Mouse (Mus musculus): ENCODE measurements around the gene Wdpcp. TPM values are rescaled to one million over a fixed set of nuclear protein-coding genes. Genes with fewer than 3 reads are reported as not detected.

The Wdpcp gene
- polyA plus RNA-seq, 1 experiment, result not detected

DNA sequence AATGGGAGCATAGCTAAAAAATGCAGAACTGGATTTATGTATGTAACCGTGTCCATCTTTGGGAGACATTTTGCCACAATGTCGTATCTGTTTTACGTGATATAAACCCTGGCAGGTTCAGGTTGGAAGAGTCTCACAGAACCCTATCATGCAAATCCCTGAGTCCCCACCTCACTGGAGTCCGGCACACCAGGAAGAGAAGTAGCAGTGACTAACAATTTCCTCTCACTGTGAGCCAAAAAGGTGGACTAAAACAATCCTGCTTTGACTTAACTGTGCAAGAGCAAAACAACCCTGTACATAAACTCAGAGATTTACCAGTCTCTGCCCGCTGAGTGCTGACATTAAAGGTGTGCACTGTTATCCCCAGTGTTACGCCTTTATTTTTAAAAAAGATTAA is 5.1 kb upstream of the Wdpcp start:
- Histone ChIP-seq H3K27me3 (ENCODE audit: control insufficient read depth) (no peaks in the 10 kb centered on the region), H3K4me1 (ENCODE audit: control insufficient read depth) (peaks cover 20% of the 10 kb centered on the region), H3K9me3 (ENCODE audit: control insufficient read depth, low read length) (no peaks in the 10 kb centered on the region), H3K36me3 (ENCODE audit: control insufficient read depth) (peaks cover 15% of the 10 kb centered on the region), H3K4me3 (replicated peaks) (no peak overlapping the region)
- TF ChIP-seq GATA1 (IDR thresholded peaks at IDR 0.05; ENCODE audit: low read length) (no peak), TAL1 (IDR thresholded peaks at IDR 0.05; ENCODE audit: low read length) (no peak)

DNA sequence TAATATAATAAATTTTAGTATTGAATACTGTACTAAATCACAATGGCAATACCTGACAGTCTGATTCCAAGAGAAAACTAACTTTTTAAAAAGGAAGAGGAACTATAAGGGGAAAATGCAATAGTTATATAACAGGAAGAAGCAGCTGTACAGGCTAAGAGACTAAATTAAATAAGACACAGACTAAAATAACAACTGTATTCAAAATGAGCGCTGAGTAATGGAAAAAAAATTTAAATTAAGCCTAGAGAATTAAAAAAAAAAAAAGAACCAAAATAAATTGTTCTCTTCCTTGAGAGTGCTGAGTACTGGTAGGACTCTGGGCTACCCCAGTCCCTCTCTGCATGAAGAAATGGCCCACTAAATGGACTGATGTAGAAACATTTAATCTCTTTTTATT is 4.3 kb upstream of the Wdpcp start:
- TF ChIP-seq GATA1 (IDR thresholded peaks at IDR 0.05; ENCODE audit: low read length) (no peak), TAL1 (IDR thresholded peaks at IDR 0.05; ENCODE audit: low read length) (no peak)
- peaks cover 28% of the 10 kb centered on the region for H3K4me1 ChIP-seq (ENCODE audit: control insufficient read depth)

DNA sequence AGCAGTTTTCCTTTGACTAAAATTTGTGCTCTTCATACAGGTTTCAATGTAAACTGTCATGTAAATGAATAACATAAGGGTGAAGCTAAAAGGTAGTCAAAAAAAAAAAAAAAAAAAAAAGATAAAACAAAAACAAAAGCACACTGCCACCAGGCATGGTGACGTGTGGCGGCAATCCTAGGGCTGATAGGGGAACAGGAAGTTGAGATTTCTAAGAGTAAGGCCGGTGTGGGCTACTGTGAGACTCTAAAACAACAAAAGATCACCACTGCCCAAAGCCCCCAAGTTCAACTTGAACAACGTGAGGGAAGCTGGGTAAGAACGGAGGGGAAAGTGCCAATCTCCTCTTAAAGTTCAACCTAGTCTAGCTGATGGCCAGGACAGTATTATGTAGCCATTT is 3.0 kb upstream of the Wdpcp start:
- Histone ChIP-seq H3K36me3 (ENCODE audit: control insufficient read depth) (peaks cover 11% of the 10 kb centered on the region), H3K4me3 (replicated peaks) (no peak overlapping the region), H3K4me1 (ENCODE audit: control insufficient read depth) (peaks cover 31% of the 10 kb centered on the region), H3K27me3 (ENCODE audit: control insufficient read depth) (no peaks in the 10 kb centered on the region), H3K9me3 (ENCODE audit: control insufficient read depth, low read length) (no peaks in the 10 kb centered on the region)
- TF ChIP-seq TAL1 (IDR thresholded peaks at IDR 0.05; ENCODE audit: low read length) (no peak), GATA1 (IDR thresholded peaks at IDR 0.05; ENCODE audit: low read length) (no peak)

More for the DNA sequence above, 4.3 kb upstream of the Wdpcp start:
- Histone ChIP-seq H3K4me3 (replicated peaks) (no peak overlapping the region), H3K27me3 (ENCODE audit: control insufficient read depth) (no peaks in the 10 kb centered on the region), H3K9me3 (ENCODE audit: control insufficient read depth, low read length) (no peaks in the 10 kb centered on the region), H3K36me3 (ENCODE audit: control insufficient read depth) (peaks cover 15% of the 10 kb centered on the region)

DNA sequence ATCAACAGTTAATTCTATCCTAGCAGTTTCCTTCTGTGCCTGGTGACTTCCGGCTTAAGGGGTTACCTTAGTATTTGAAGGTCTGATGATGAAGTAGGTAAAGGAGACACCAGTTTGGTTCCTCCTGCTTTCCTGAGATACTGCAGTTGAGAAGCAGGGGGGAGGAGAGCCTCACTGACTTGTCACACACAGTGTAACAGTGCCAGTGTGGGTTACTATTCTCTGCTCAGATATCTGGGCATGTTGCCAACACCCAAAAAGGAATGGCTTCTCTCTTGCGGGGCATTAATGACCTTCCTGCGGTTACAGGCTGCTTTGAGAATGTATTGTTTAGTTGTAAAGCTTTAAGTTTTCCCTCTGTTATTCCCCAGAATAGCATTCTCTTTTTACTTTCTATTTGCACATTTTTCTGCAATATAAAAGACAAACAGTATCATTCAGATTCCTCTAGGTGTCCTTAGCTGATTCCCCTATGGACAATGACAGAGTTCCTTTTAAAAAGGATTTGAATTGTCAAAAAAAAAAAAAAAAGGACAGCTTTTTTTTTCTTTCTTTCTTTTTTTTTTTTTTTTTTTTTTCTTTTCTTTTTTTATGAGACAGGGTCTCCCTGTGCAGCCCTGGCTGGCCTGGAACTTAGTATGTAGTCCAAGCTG is 2.5 kb upstream of the Wdpcp start:
- Histone ChIP-seq H3K36me3 (ENCODE audit: control insufficient read depth) (peaks cover 11% of the 10 kb centered on the region), H3K4me3 (replicated peaks) (no peak overlapping the region), H3K4me1 (ENCODE audit: control insufficient read depth) (peaks cover 31% of the 10 kb centered on the region), H3K9me3 (ENCODE audit: control insufficient read depth, low read length) (no peaks in the 10 kb centered on the region), H3K27me3 (ENCODE audit: control insufficient read depth) (no peaks in the 10 kb centered on the region)
- no peak for TF ChIP-seq GATA1 (IDR thresholded peaks at IDR 0.05; ENCODE audit: low read length)
- TF ChIP-seq TAL1 (IDR thresholded peaks at IDR 0.05; ENCODE audit: low read length), result no peak

GRCm38 (mm10) chr11:21570109-21570474 is 1.9 kb upstream of the Wdpcp start:
- Histone ChIP-seq H3K9me3 (ENCODE audit: control insufficient read depth, low read length) (no peaks in the 10 kb centered on the region), H3K27me3 (ENCODE audit: control insufficient read depth) (no peaks in the 10 kb centered on the region), H3K4me3 (replicated peaks) (no peak overlapping the region), H3K36me3 (ENCODE audit: control insufficient read depth) (peaks cover 8% of the 10 kb centered on the region), H3K4me1 (ENCODE audit: control insufficient read depth) (peaks cover 31% of the 10 kb centered on the region)
- no peak for TF ChIP-seq TAL1 (IDR thresholded peaks at IDR 0.05; ENCODE audit: low read length)
- no peak for TF ChIP-seq GATA1 (IDR thresholded peaks at IDR 0.05; ENCODE audit: low read length)

- Histone ChIP-seq H3K36me3 (ENCODE audit: control insufficient read depth) (peaks cover 4% of the 10 kb centered on the region; the same call in 1 of the 2 replicates), H3K27me3 (ENCODE audit: control insufficient read depth) (no peaks in the 10 kb centered on the region), H3K4me1 (ENCODE audit: control insufficient read depth) (peaks cover 31% of the 10 kb centered on the region), H3K4me3 (replicated peaks) (peak overlapping the region; percentile 68), H3K9me3 (ENCODE audit: control insufficient read depth, low read length) (no peaks in the 10 kb centered on the region)
- no peak for TF ChIP-seq TAL1 (IDR thresholded peaks at IDR 0.05; ENCODE audit: low read length)
Observed at GRCm38 (mm10) chr11:21570973-21571372, 1.1 kb upstream of the Wdpcp start.

DNA sequence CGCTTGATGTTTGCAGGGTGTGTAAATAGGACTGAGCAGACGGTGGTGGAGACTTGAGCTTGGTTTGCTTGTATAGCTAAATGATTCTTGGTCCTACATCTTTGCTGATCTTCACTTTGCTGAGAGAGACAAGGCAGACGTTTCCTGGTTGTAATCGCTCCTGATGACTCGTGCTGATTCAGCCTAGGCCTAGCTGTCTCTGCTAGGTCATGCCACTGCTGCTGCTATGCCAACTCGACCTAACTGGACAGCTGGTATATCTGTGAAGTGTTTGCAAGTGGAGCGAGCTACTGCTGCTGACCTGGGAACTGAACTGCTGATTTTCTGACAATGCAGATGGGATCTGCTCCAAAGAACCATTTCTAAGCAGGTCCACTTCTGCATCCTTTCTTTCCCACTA is 9.4 kb downstream of the Wdpcp start:
- H3K27me3 ChIP-seq (ENCODE audit: control insufficient read depth), result no peaks in the 10 kb centered on the region
- TF ChIP-seq TAL1 (IDR thresholded peaks at IDR 0.05; ENCODE audit: low read length) (no peak), GATA1 (IDR thresholded peaks at IDR 0.05; ENCODE audit: low read length) (no peak)
- no peaks in the 10 kb centered on the region for H3K36me3 ChIP-seq (ENCODE audit: control insufficient read depth)
- H3K4me3 ChIP-seq (replicated peaks), result no peak overlapping the region
- no peaks in the 10 kb centered on the region for H3K4me1 ChIP-seq (ENCODE audit: control insufficient read depth)
- no peaks in the 10 kb centered on the region for H3K9me3 ChIP-seq (ENCODE audit: control insufficient read depth, low read length)

- H3K9me3 ChIP-seq (ENCODE audit: control insufficient read depth, low read length), result no peaks in the 10 kb centered on the region
- H3K4me3 ChIP-seq (replicated peaks), result no peak overlapping the region
- H3K4me1 ChIP-seq (ENCODE audit: control insufficient read depth), result no peaks in the 10 kb centered on the region
- H3K27me3 ChIP-seq (ENCODE audit: control insufficient read depth), result no peaks in the 10 kb centered on the region
- TF ChIP-seq GATA1 (IDR thresholded peaks at IDR 0.05; ENCODE audit: low read length) (no peak), TAL1 (IDR thresholded peaks at IDR 0.05; ENCODE audit: low read length) (no peak)
- H3K36me3 ChIP-seq (ENCODE audit: control insufficient read depth), result no peaks in the 10 kb centered on the region
Observed at GRCm38 (mm10) chr11:21583286-21583685, 11.3 kb downstream of the Wdpcp start.

GRCm38 (mm10) chr11:21602497-21602896 is 30.5 kb downstream of the Wdpcp start:
- TF ChIP-seq TAL1 (IDR thresholded peaks at IDR 0.05; ENCODE audit: low read length) (no peak), GATA1 (IDR thresholded peaks at IDR 0.05; ENCODE audit: low read length) (no peak)
- H3K36me3 ChIP-seq (ENCODE audit: control insufficient read depth), result no peaks in the 10 kb centered on the region
- H3K4me3 ChIP-seq (replicated peaks), result no peak overlapping the region
- H3K27me3 ChIP-seq (ENCODE audit: control insufficient read depth), result no peaks in the 10 kb centered on the region
- no peaks in the 10 kb centered on the region for H3K4me1 ChIP-seq (ENCODE audit: control insufficient read depth)
- H3K9me3 ChIP-seq (ENCODE audit: control insufficient read depth, low read length), result no peaks in the 10 kb centered on the region

DNA sequence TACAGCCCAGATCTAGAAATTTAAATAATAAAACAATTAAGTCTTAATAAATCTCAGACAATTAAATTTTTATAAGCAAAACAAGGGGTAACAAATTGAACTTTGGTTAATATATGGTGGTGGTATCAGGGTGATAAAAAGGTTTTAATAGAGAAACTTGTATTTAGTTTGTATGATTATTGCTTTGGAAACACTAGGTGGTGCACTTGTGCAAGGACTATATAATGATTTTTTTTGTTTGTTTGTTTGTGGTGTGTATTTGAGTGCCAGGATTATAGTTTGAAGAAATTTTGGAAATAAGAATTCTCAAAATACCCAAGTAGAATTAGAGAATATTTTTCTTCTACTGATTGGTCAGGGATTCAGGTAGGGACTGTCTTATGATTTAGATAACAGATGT is 43.9 kb downstream of the Wdpcp start:
- TF ChIP-seq GATA1 (IDR thresholded peaks at IDR 0.05; ENCODE audit: low read length), result no peak
- no peak for TF ChIP-seq TAL1 (IDR thresholded peaks at IDR 0.05; ENCODE audit: low read length)

More for the DNA sequence above, 43.9 kb downstream of the Wdpcp start:
- no peaks in the 10 kb centered on the region for H3K9me3 ChIP-seq (ENCODE audit: control insufficient read depth, low read length)
- H3K36me3 ChIP-seq (ENCODE audit: control insufficient read depth), result no peaks in the 10 kb centered on the region
- H3K4me1 ChIP-seq (ENCODE audit: control insufficient read depth), result no peaks in the 10 kb centered on the region
- no peak overlapping the region for H3K4me3 ChIP-seq (replicated peaks)
- no peaks in the 10 kb centered on the region for H3K27me3 ChIP-seq (ENCODE audit: control insufficient read depth)
